Mouse (Mus musculus) heart, embryonic 11.5 days (tissue): Measurements from ENCODE around the gene Srrm4. TPM values are rescaled to one million over a fixed set of nuclear protein-coding genes. Genes with fewer than 3 reads are reported as not detected.
A peak's percentile ranks its signal among the peaks of the same experiment; 100 is the strongest.

Source experiments
- ATAC-seq: fragments of 200-750 bp; cut with Nextera tagmentation; replicated peaks from 2 replicates; pipeline ENCODE4 v1.8.0; 2017; ENCODE audit warnings: moderate library complexity; ENCODE audit not compliant: insufficient number of reproducible peaks, low FRiP score, low TSS enrichment
- H3K27ac ChIP-seq: fragments of 300-500 bp; sonication (generic); 2 replicates; pipeline ENCODE4 v1.5.1; 2014; ENCODE audit warnings: mild to moderate bottlenecking, low read depth, low read length
- H3K27me3 ChIP-seq: fragments of 300-500 bp; sonication (generic); 2 replicates; pipeline ENCODE4 v1.6.1; 2014; ENCODE audit warnings: mild to moderate bottlenecking, low read length, mixed read lengths; ENCODE audit not compliant: control insufficient read depth, insufficient read depth
- H3K36me3 ChIP-seq: fragments of 300-500 bp; sonication (generic); 2 replicates; pipeline ENCODE4 v1.6.1; 2014; ENCODE audit warnings: mild to moderate bottlenecking, low read length, moderate library complexity, mixed read lengths; ENCODE audit not compliant: control insufficient read depth, insufficient read depth
- H3K4me1 ChIP-seq: fragments of 300-500 bp; sonication (generic); 2 replicates; pipeline ENCODE4 v1.6.1; 2014; ENCODE audit warnings: low read length; ENCODE audit not compliant: control insufficient read depth, insufficient read depth
- H3K4me2 ChIP-seq: fragments of 300-500 bp; sonication (generic); 2 replicates; pipeline ENCODE4 v1.6.1; 2014; ENCODE audit warnings: mild to moderate bottlenecking, moderate library complexity
- H3K4me3 ChIP-seq: fragments of 300-500 bp; sonication (generic); 2 replicates; pipeline ENCODE4 v1.5.1; 2014; ENCODE audit warnings: low read depth, low read length
- H3K9ac ChIP-seq: fragments of 300-500 bp; sonication (generic); 2 replicates; pipeline ENCODE4 v1.6.1; 2014; ENCODE audit warnings: mild to moderate bottlenecking, low read depth, low read length, moderate library complexity
- H3K9me3 ChIP-seq: fragments of 300-500 bp; sonication (generic); replicated peaks from 2 replicates; pipeline ENCODE4 v1.6.1; 2016; ENCODE audit warnings: low read length; ENCODE audit not compliant: control insufficient read depth
- WGBS: fragments of 180-500 bp; shearing (Covaris S2); extraction: QIAGEN DNeasy Blood & Tissue Kit; methylation state at CpG from one replicate; pipeline ENCODE4 v1.1.7; 2014; ENCODE audit not compliant: insufficient replicate concordance; 5-methylcytosine and 5-hydroxymethylcytosine counted together
- polyA plus RNA-seq: library from polyadenylated mRNA; unstranded; fragments of >200 nt; fragmentation: Nextera tagmentation; extraction: Ambion mirVana; gene quantifications from 2 replicates; pipeline ENCODE4 v1.2.1, GENCODE M21; 2014

The Srrm4 gene
- polyA plus RNA-seq, 1 experiment from 2014 or later = 0.86 TPM

- H3K9ac ChIP-seq = no peak overlapping the region
- no peak overlapping the region for H3K4me3 ChIP-seq
- 56% methylated on average over 7 of the region's 7 CpGs for WGBS
- H3K27ac ChIP-seq = no peak overlapping the region
- H3K9me3 ChIP-seq = no peaks in the 10 kb centered on the region
- H3K36me3 ChIP-seq = no peaks in the 10 kb centered on the region
- H3K4me1 ChIP-seq = peaks cover 9% of the 10 kb centered on the region
- no peak overlapping the region for H3K4me2 ChIP-seq
- no peak for ATAC-seq
- no peaks in the 10 kb centered on the region for H3K27me3 ChIP-seq
Measured at GRCm38 (mm10) chr5:116542317-116542716, 49.3 kb downstream of the Srrm4 start.

DNA sequence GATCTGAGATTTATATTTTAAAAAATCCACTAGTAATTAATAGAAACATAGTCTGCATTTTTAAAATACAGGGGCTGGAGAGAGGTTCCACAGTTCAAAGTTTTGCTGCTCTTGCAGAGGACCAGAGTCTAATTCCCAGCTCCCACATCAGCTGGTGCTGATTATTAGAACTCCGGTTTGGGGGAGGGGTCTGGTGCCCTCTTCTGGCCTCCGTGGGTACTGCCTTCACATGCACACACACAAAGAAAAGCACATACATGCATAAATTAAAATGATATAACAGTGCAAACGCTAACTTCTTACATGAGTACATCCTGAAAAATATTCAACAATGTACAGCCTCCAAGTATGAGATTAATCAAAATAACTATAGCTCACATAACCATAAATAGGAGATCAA is 50.5 kb downstream of the Srrm4 start:
- Histone ChIP-seq H3K4me2 (no peak overlapping the region), H3K36me3 (no peaks in the 10 kb centered on the region), H3K4me3 (no peak overlapping the region), H3K4me1 (peaks cover 9% of the 10 kb centered on the region), H3K27ac (no peak overlapping the region), H3K27me3 (no peaks in the 10 kb centered on the region), H3K9ac (no peak overlapping the region), H3K9me3 (no peaks in the 10 kb centered on the region)
- WGBS = 75% methylated on average over 3 of the region's 3 CpGs
- no peak for ATAC-seq

DNA sequence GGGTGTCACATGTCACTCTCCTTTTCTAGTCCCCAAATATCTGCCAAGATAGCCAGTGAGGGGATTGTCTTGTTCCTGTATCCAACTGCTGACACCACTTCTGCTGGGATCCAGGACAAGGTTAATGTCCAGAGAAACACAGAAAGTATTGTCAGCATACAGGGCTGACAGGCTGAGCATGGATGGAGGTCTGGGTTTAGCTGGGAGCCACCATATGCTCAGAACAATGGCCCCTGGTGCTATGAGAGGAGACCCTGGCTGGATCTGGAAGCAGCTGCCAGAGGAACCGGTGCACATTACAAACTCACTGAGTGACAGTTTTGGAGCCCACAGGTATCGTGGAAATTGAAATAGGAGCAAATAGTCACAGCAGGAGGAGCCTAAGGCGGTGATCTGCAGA is 52.3 kb downstream of the Srrm4 start:
- Histone ChIP-seq H3K4me2 (peak overlapping the region; percentile 38), H3K9me3 (no peaks in the 10 kb centered on the region), H3K36me3 (no peaks in the 10 kb centered on the region), H3K4me1 (peaks cover 9% of the 10 kb centered on the region), H3K9ac (no peak overlapping the region), H3K27ac (no peak overlapping the region), H3K27me3 (no peaks in the 10 kb centered on the region), H3K4me3 (no peak overlapping the region; the same call in 1 of the 2 replicates)
- ATAC-seq = no peak
- WGBS = 34% methylated on average over 3 of the region's 3 CpGs

DNA sequence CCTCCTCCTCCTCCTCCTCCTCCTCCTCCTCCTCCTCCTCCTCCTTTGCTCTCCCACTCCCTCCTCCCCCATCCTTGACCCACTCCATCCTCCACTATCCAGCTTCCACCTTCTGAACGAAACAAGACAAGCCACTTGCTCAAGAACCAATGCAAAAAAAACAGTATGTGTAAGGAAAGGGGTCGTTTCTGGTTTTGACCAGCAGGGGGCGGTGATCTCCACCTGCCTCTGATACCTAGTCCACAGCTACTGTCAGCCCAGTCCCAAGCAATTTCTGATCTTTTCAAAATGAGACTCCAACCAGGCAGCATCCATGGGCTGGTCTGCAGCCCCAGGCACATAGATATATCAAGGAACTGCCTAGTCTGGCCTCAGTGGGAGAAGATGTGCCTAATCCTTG is 53.1 kb downstream of the Srrm4 start:
- WGBS = 58% methylated on average over 3 of the region's 3 CpGs
- Histone ChIP-seq H3K4me1 (peaks cover 9% of the 10 kb centered on the region), H3K4me3 (no peak overlapping the region), H3K9me3 (no peaks in the 10 kb centered on the region), H3K27me3 (no peaks in the 10 kb centered on the region), H3K36me3 (no peaks in the 10 kb centered on the region), H3K4me2 (no peak overlapping the region), H3K27ac (no peak overlapping the region), H3K9ac (no peak overlapping the region)
- no peak for ATAC-seq

- WGBS = 67% methylated on average over 4 of the region's 4 CpGs
- Histone ChIP-seq H3K4me1 (no peaks in the 10 kb centered on the region), H3K4me2 (no peak overlapping the region), H3K9ac (no peak overlapping the region), H3K36me3 (no peaks in the 10 kb centered on the region), H3K27me3 (peaks cover 2% of the 10 kb centered on the region; the same call in 1 of the 2 replicates), H3K27ac (no peak overlapping the region), H3K9me3 (no peaks in the 10 kb centered on the region), H3K4me3 (no peak overlapping the region)
- no peak for ATAC-seq
Measured at GRCm38 (mm10) chr5:116526324-116526723, 65.3 kb downstream of the Srrm4 start.

DNA sequence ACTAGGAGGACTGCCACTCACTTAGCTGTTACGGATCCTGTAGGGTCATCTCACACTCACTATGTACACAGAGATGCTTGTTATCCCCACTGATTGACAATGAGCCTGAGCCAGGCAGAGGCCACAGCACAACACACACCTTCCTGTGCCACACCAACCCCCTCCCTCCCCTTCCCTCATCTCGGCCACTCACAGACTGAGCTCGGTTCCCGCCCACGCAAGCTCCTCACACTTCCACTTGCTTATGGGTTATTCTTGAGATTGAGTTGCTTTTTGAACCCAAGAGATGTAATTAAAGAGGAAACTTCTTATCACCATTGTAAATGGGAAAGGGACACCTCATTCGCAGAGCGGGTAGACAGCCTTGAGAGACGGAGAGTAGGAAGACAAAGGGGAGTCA is 66.3 kb downstream of the Srrm4 start:
- H3K4me2 ChIP-seq = no peak overlapping the region
- no peak for ATAC-seq
- H3K9me3 ChIP-seq = no peaks in the 10 kb centered on the region
- no peak overlapping the region for H3K9ac ChIP-seq
- 82% methylated on average over 8 of the region's 8 CpGs for WGBS
- H3K4me3 ChIP-seq = no peak overlapping the region
- peaks cover 2% of the 10 kb centered on the region; the same call in 1 of the 2 replicates for H3K27me3 ChIP-seq
- H3K36me3 ChIP-seq = no peaks in the 10 kb centered on the region
- H3K4me1 ChIP-seq = no peaks in the 10 kb centered on the region
- no peak overlapping the region for H3K27ac ChIP-seq

- ATAC-seq = no peak
- Histone ChIP-seq H3K4me1 (no peaks in the 10 kb centered on the region), H3K4me2 (no peak overlapping the region), H3K36me3 (no peaks in the 10 kb centered on the region), H3K4me3 (no peak overlapping the region), H3K9ac (no peak overlapping the region), H3K9me3 (no peaks in the 10 kb centered on the region), H3K27me3 (peaks cover 2% of the 10 kb centered on the region; the same call in 1 of the 2 replicates), H3K27ac (no peak overlapping the region)
- 81% methylated on average over 8 of the region's 8 CpGs for WGBS
Measured at GRCm38 (mm10) chr5:116523553-116523952, 68.1 kb downstream of the Srrm4 start.

DNA sequence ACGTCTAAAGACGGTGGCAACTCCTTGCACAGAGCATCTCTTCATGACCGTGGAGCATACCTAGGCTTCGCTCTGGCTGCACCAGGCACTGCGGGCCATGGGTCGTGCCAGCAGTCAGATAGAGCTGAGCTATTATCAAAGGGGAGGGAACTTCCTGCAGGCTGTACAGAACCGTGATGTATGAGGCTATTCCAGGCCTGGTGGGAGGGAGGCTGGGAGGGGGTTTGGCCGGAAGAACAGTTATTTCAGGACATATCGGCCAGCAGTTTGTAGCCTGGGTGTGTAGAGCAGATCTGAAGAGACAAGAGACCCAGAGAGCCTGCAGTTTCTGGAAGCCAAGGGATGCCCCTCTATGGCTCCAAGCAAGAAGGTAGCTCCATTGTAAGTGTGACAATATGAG is 68.5 kb downstream of the Srrm4 start:
- Histone ChIP-seq H3K36me3 (no peaks in the 10 kb centered on the region), H3K4me3 (no peak overlapping the region), H3K9me3 (no peaks in the 10 kb centered on the region), H3K4me1 (no peaks in the 10 kb centered on the region), H3K4me2 (no peak overlapping the region), H3K27me3 (peaks cover 2% of the 10 kb centered on the region; the same call in 1 of the 2 replicates), H3K27ac (no peak overlapping the region), H3K9ac (no peak overlapping the region)
- WGBS = 38% methylated on average over 9 of the region's 9 CpGs
- no peak for ATAC-seq

DNA sequence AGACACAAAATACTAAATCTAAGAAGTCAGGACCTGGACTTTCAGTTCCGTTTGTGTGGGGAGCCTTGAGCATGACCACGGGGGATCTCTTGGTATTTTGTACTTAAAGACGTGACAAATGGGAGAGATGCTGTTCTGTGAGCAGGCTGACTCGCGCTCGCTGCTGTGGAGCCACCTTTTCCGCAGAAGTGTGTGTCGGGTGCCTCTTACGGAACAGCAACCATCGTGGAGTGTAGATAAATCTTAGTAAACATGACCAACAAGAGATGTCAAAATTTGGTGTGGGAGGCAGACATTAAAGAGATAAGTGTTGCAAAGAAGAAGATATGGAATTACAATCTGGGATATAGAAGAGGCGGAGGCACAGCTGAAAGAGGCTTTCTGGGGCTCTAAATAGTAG is 69.3 kb downstream of the Srrm4 start:
- no peak overlapping the region for H3K9ac ChIP-seq
- H3K36me3 ChIP-seq = no peaks in the 10 kb centered on the region
- H3K27ac ChIP-seq = no peak overlapping the region
- WGBS = 74% methylated on average over 11 of the region's 11 CpGs
- no peak for ATAC-seq
- no peak overlapping the region for H3K4me2 ChIP-seq
- H3K4me1 ChIP-seq = no peaks in the 10 kb centered on the region
- H3K9me3 ChIP-seq = no peaks in the 10 kb centered on the region
- no peak overlapping the region for H3K4me3 ChIP-seq
- H3K27me3 ChIP-seq = peaks cover 2% of the 10 kb centered on the region; the same call in 1 of the 2 replicates
